Mouse (Mus musculus) kidney, postnatal 36 days (tissue): Measurements from ENCODE around the gene Syn3.

Experiments used
- DNase-seq, 2 experiments: peaks; one replicate each; pipeline ENCODE4 v3.0.0; 2021 to 2022; ENCODE audit warnings: mixed read lengths in 2 of 2

Syn3 gene

DNA sequence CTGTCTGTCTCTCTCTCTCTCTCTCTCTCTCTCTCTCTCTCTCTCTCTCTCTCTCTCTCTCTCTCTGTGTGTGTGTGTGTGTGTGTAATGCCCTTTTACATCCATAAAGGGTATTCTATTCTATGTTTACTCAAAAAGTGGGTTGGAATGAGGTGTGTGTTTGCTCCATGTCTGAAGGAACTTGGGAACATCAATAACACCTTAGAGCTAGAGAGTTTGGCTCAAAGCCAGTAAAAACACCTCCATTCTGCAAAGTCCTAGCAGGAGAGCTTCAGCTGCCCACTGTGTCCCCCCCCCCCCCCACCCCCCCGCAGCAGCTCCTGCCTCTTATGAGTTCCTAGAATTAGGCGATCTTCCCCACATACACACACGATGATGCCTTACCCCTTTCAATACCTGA is 161.5 kb downstream of the Syn3 start:
- peak in 1 of 2 experiments; percentile 3 for DNase-seq

- peak in 1 of 2 experiments; percentile 19 for DNase-seq
Measured at GRCm38 (mm10) chr10:86336506-86336905, 162.2 kb downstream of the Syn3 start.

DNA sequence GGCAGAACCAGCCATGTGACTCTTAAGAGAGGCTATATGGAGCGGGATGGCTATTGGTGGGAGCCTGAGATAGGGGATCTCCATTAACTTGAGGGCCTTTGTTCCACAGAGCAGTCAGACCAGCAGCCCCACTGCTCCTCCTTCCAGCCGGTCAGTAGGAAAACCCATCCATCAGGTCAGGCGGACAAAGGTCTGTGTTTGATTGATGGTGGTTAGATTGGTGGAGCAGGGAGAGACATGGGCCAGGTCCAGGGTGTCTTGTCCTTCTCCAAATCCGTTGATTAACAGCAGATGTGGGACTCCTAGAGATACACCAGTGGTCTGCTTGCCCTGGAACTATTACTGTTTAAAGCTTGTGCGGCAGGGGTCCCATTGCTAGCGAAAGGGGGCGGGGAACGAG is 164.1 kb downstream of the Syn3 start:
- no peak for DNase-seq

GRCm38 (mm10) chr10:86332942-86333341 is 165.8 kb downstream of the Syn3 start:
- DNase-seq, result no peak

DNA sequence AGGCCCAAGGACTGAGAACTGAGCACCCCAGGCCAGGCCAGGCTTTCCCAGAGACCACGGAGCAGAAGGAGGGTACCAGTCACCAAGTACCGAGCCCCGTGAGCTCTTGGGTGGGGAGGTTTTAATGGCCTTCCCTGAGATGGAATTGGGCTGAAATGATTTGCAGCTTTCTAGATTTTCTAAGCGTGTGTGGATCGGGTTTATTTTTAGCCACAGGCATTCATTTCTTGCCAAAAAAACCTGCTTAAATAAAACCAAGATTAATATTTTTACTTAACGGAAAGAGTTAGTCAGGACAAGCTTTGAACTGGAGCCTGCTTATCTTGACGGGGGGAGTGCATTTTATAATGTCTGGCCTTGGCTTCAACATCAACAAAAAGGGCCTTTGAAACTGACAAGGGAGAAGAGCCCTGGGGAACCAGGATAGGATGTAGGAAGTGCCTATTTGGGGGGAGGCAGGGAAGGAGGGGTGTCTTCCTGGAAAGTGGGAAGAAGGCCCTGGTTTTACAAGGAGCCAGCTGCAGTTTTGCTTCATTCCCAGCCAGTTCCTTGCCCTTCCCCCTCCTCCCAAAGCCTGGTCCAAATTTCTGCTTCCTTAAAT is 166.9 kb downstream of the Syn3 start:
- peak; percentile 61 to 74 for DNase-seq

GRCm38 (mm10) chr10:86330993-86331680 is 167.6 kb downstream of the Syn3 start:
- DNase-seq, result peak in 1 of 2 experiments; percentile 59

- no peak for DNase-seq
Measured at GRCm38 (mm10) chr10:86329241-86329882, 169.3 kb downstream of the Syn3 start.

DNA sequence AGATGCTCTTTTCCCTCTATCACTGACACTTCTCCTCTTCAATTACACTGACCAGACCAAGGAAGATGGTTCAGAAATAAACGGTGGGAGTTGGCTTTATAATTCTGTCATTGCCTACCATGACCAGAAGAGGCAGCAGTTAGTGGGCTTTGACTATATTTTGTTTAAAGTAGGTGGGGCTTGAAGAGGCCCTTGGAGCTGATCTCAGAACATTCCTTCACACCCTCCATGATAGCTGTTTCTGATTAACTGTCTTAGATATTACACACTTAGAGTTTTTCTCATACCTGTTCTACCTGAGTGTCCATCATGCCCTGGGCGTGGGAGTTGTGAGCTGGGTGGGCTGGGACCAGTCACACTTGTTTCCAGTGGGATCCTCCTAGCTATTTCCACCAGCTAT is 170.0 kb downstream of the Syn3 start:
- no peak for DNase-seq

GRCm38 (mm10) chr10:86328143-86328542 is 170.6 kb downstream of the Syn3 start:
- no peak for DNase-seq

- no peak for DNase-seq
Measured at GRCm38 (mm10) chr10:86325272-86325671, 173.4 kb downstream of the Syn3 start.

GRCm38 (mm10) chr10:86323275-86323994 is 175.3 kb downstream of the Syn3 start:
- no peak for DNase-seq

DNA sequence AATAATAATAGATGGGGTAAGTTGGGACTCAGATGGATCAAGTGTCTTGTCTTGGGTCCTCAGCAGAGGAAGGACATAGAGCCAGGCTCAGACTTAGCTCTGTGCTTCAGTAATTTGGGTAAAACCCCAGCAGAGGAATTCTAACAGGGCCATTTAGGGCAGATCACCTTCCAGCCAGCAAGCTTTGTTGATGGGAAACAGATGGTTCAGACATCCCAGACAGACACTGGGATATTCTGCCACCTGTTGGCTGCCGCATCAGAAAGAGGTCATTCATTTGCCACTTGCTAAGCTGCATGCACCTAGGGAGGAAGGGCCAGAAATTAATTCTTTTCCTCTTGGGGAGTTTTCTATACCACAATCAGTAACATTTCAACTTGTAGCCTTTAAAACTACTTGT is 176.7 kb downstream of the Syn3 start:
- DNase-seq, result no peak

DNA sequence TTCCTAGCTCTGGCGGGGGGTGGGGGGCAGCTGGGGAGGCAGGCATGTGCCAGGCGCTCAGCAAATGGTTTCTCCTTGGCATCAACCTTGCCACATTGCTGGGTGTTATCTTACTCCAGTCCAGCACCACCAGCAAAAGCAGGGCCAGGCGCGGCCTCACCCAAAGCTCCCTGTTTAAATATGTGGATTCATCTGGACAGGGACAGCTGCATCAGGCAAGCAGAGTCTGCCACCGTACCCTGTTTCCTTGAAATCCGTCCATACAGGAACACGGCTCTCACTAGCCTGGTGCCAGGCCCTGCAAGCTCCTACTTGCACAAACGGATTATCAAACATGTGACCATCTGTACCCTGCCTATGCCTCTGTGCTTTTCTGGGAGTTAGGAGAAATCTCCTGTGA is 177.5 kb downstream of the Syn3 start:
- DNase-seq, result no peak

- DNase-seq, result no peak
Measured at GRCm38 (mm10) chr10:86320204-86320603, 178.5 kb downstream of the Syn3 start.

- DNase-seq, result no peak
Measured at GRCm38 (mm10) chr10:86319526-86319925, 179.2 kb downstream of the Syn3 start.

- DNase-seq, result no peak
Measured at GRCm38 (mm10) chr10:86318552-86319140, 180.1 kb downstream of the Syn3 start.

DNA sequence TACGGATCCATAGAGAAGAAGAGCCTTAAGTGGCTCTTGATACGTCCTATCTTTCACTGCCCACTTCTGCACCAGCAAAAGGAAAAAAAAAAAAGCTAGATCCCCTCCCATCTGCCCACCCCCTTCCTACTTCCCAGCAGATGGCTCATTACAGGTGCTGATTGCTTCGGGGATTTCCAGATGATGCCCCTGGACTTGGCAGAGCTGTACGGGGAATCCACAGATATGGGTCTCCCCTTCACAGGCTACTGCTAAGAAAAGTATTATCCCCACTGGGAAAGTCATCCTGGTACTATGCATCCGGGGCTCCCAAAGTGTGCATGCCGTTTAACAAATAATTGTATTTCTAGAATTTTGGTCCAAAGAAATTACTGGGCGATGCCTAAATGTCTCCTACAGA is 181.1 kb downstream of the Syn3 start:
- no peak for DNase-seq

DNA sequence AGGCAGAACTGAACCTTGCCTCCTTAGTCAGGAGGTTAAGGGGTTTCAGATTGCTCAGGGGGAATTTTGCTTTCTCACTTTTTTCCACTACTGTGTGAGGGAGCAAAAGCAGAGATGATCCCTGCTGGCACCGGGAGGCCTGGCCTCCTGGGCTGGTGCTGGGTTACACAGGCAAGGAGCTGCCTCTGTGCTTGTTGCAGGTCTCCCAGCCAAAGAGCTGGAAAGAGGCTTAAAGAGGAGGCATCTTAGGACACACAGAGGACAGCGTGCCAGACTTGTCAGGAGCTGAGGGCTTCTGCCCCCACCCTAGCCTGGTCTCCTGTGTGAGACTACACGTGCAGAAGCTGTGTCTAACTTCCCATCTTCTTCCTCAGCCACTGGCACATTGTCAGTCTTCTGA is 183.2 kb downstream of the Syn3 start:
- peak in 1 of 2 experiments; percentile 51 for DNase-seq

DNA sequence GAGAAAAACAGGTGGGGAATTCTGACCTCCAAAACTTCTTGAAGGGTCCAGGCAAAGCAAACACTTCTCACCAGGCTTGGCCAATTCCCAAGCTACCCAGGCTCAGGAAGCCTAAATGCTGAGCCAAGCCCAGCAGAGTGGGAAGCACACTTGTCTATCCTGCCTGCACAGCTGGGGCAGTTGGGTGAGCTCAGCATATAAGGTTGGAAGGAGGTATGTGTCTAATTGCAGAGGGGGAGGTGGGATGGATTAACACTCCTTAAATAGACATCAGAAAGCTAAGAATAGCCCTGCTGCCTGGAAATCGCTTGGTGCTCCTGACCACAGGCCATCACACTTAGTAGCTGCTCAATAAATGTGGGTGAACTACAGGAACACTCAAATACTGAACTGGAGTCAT is 185.2 kb downstream of the Syn3 start:
- no peak for DNase-seq

DNA sequence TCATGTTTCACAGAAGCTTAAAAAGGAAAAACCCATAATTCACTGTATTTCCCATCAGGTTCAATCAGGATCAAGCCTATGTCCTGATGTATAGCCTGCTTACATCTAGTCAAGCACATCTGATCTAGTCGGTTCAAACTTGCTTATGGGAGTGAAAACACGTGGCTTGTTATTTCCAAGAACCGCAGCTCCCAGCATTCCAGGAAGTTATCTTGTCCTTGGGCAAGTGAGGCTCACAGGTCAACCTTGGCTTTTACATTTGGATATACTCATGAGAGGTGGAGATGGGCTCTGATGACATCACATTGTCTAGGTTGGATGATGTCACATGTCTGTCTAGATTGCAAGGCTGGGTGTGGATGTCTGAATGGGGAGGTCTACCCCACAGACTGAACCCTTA is 185.7 kb downstream of the Syn3 start:
- DNase-seq, result no peak

DNA sequence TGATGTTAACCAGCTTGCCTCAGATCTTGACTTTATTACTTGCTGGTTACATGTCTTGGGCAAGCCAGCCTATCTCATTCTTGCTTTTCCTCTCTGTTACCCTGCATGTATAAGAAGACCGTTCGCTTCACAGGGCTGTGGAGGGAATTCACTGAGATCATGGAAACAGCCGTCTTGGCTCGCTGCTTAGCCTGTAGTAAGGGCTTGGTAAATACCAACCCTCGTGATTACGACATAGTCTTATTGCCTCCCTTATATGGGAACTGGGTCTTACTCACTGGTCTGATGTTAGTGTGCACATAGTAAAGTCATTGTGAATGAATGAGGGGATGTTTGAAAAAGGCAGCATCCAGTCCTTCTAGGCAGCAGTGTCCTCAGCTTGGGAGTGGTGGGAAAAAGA is 188.2 kb downstream of the Syn3 start:
- DNase-seq, result peak; percentile 53 to 66

DNA sequence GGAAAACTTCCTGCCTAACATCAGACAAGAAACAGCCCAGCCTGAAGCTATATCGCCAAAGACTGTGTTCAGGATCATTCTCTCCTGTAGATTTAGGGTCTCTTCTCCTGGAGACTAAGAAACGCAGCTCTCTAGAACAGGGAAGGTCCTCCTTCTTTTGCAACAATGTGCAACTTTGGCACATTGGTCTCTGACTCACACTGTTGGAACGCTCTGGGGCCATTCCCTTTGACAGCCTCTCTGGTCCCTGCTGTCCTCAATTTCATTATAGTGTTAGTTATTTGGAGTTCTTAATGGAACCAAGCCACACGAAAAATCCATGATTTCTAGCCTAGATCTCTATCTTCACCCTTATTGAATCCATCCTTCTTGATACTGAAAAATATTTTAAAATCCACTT is 191.5 kb downstream of the Syn3 start:
- peak in 1 of 2 experiments; percentile 21 for DNase-seq

- peak in 1 of 2 experiments; percentile 58 for DNase-seq
Measured at GRCm38 (mm10) chr10:86304583-86304982, 194.1 kb downstream of the Syn3 start.
